Mouse (Mus musculus) MEL-GATA-1-ER (cell line): ENCODE measurements around the gene Trim66.
A peak's percentile ranks its signal among the peaks of the same experiment; 100 is the strongest.

Experiments
- DNase-seq: peaks from one replicate; pipeline ENCODE4 v3.0.0-alpha.2; 2012; ENCODE audit warnings: low read depth; ENCODE audit errors: extremely low read depth

Trim66 gene

GRCm38 (mm10) chr7:109455748-109456147 lies 52.2 kb downstream of the Trim66 start:
- DNase-seq = no peak

DNA sequence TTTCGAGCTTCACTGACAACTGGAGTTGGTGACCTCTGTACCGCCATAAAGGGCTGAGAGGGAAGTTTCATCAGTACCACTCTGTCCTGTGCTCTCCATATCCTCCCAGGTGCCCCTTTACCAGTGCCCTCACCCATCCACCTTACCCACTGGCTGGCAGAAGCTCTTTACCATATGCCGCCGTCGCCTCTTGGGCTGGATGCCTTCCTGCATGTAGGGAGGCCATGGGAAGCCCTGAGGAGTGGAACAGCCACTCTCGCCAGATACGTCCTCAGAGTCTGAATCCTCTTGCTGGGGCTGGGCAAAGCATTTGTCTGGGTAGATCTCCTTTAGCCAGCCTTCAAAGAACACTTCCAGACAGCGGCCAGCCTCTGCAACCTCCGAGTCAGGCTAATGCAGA lies 53.1 kb downstream of the Trim66 start:
- no peak for DNase-seq

DNA sequence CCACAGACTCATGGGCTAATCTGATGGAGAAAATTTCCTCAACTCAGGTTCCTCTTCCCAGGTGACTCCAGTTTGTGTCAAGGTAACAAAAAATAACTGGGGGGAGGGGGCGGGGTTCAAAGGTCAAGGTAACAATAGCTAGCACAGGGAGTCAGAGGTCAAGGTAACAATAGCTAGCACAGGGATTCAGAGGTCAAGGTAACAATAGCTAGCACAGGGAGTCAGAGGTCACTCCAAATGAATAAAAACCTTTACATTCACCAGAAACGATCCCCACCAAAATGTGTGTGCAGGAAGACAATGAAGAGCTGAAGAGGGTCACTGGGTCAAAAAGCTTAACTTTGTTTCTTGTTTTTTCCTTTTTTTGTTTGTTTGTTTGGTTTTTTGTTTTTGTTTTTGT lies 59.9 kb downstream of the Trim66 start:
- DNase-seq = no peak

DNA sequence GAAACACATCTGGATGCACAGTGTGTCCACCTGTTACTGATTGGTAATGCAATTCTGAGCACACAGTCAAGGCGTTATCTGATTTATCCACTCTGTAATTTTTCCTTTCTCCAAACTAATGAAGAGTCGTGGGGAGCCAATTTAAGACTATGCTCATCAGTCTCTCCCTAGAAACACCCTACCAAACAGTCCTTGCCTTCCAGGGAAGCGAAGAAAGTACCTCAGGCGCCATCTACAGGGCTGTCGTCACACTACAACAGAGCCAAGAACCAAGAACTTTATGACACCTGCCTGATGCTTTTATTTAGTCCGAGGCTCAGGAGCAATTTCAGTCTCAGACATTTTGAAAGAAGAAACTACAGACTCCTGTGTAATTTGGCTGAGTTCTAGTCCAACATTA lies 62.9 kb downstream of the Trim66 start:
- peak; percentile 14 for DNase-seq

GRCm38 (mm10) chr7:109442739-109443138 lies 65.2 kb downstream of the Trim66 start:
- no peak for DNase-seq

DNA sequence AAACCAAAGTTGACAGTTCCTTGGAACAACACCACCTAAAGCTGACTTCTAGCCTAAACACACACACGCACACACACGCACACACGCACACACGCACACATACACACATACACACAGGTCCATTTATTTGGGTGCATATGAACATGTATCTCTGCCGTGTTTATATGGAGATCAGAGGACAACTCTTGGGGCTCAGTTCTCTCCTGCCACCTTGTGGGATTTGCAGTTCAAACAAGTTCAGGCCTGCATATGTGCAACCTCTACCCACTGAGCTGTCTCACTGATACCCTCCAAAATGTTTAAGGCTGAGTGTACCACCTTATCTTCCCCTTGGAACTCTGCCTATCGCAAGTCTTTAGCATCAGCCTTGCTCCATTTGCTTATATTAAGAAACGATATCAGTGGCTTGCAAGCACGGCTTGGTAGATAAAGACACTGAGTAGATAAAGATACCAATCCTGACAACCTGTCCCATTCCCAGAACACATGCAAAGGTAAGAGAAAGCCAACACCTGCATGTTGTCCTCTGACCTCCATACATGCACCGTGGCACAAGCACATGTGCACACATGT lies 67.2 kb downstream of the Trim66 start:
- DNase-seq = no peak

DNA sequence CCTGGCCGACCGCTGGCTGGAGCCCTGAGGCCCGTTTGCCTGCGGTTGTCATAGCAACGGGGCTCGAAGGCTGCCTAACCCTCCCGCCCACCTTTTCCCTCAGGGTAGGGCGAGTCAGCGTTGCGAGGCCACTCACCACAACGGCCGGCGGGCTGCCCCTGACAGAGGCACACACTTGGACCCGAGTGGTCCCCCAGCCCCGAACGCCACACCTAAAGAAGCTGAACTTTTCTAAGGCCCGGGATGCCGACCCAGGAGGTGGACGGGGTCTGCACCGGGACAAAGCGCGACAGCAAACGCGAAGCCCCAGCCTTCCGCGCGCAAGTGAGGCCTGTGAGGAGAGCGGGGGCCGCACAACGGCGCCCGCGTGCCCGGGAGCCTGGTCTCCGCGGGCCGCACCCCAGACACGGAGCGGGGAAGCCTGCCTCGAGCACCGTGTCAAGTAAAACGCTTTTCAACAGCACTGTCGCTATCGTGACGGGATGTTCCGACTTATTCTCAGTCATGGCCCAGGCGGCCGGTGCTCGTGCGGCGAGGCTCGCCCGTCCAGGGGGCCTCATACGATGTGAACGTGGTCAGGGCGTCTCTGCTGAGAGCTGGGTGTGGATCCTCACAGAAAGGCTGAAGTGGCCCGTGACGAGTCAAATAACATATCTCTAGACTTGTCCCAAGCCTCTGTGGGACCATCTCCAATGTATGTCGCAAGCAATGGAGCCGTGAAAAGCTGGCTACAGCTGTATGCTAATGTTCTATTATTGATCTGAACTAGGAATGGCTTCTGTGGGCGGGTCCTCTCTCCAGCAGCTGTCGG lies 68.9 kb downstream of the Trim66 start, which contains the start of gene Stk33:
TSS of gene Stk33 (minus strand) at position 301 of the 811 bp plus-strand sequence.
- no peak for DNase-seq

- DNase-seq = no peak
Observed at GRCm38 (mm10) chr7:109424422-109425159, 83.3 kb downstream of the Trim66 start.

DNA sequence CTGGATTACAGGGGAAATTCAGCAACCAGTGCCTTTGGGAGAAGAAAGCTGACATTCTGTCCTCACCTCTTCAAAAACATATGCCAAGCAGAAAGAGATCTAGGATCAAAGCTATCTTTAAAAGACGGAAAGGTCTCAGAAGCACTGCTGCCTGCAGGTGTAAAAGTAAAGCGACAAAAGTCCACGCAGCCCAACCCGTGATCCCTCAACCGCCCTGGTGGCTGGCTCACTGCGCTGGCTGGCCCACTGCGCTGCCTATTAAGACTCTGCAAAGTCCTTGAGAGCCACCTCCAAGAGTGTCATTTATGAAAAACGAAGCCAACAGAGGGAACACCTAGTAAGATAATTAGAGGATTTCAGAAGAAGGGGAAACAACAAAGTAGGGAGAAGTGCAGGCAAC lies 85.1 kb downstream of the Trim66 start:
- no peak for DNase-seq

DNA sequence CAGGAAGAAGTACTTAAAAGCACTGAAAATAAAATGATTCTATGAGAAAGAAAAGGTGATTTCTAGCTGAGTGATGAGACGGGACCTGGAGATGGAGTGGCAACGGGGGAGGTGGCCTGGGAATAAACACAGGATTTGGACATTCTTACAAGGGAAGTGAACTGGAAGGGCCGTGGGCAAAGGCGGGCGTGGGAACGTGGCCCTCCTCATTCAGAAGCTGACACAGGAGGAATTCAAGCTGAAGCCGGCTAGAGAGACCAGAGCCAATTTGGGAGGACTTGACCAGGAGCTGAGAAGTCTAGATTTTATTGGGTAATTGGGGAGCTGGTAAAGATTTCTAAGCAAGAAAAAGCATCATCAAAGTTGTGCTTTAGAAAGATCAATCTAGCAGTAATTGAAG lies 102.4 kb downstream of the Trim66 start:
- no peak for DNase-seq

GRCm38 (mm10) chr7:109399299-109399698 lies 108.6 kb downstream of the Trim66 start:
- no peak for DNase-seq
